Mouse (Mus musculus) stomach, embryonic 16.5 days (tissue): ENCODE results near the gene Fryl. TPM values are rescaled to one million over a fixed set of nuclear protein-coding genes. Genes with fewer than 3 reads are reported as not detected.

ENCODE experiments used
- ATAC-seq: fragments of 200-750 bp; cut with Nextera tagmentation; 2 replicates; pipeline ENCODE4 v1.8.0; 2017; ENCODE audit warnings: moderate number of reproducible peaks, moderate TSS enrichment; ENCODE audit not compliant: insufficient read depth, low FRiP score
- H3K27ac ChIP-seq: fragments of 300-500 bp; sonication (generic); 2 replicates; pipeline ENCODE4 v1.5.1; 2014; ENCODE audit warnings: low read length
- H3K27me3 ChIP-seq: fragments of 300-500 bp; sonication (generic); 2 replicates; pipeline ENCODE4 v1.6.1; 2014; ENCODE audit warnings: low read length, control low read depth, mixed read lengths; ENCODE audit not compliant: control insufficient read depth, insufficient read depth
- H3K36me3 ChIP-seq: fragments of 300-500 bp; sonication (generic); 2 replicates; pipeline ENCODE4 v1.6.1; 2014; ENCODE audit warnings: low read length; ENCODE audit not compliant: control insufficient read depth, insufficient read depth
- H3K4me1 ChIP-seq: fragments of 300-500 bp; sonication (generic); 2 replicates; pipeline ENCODE4 v1.6.1; 2014; ENCODE audit warnings: low read length, control low read depth, mixed read lengths; ENCODE audit not compliant: control insufficient read depth, insufficient read depth
- H3K4me2 ChIP-seq: fragments of 300-500 bp; sonication (generic); 2 replicates; pipeline ENCODE4 v1.6.1; 2014; ENCODE audit warnings: low read depth, low read length, mixed read lengths
- H3K4me3 ChIP-seq: fragments of 300-500 bp; sonication (generic); replicated peaks from 2 replicates; pipeline ENCODE4 v1.5.1; 2014; ENCODE audit warnings: mild to moderate bottlenecking, low read length
- H3K9ac ChIP-seq: fragments of 300-500 bp; sonication (generic); 2 replicates; pipeline ENCODE4 v1.6.1; 2014; ENCODE audit warnings: low read length
- H3K9me3 ChIP-seq: fragments of 300-500 bp; sonication (generic); replicated peaks from 2 replicates; pipeline ENCODE4 v1.6.1; 2016; ENCODE audit warnings: low read length, control low read depth; ENCODE audit not compliant: control insufficient read depth
- WGBS: fragments of 180-500 bp; shearing (Covaris S2); extraction: QIAGEN DNeasy Blood & Tissue Kit; methylation state at CpG from one replicate; pipeline ENCODE4 v1.1.7; 2014; 5-methylcytosine and 5-hydroxymethylcytosine counted together
- polyA plus RNA-seq: library from polyadenylated mRNA; unstranded; fragments of >200 nt; fragmentation: Nextera tagmentation; extraction: Ambion mirVana; gene quantifications from 2 replicates; pipeline ENCODE4 v1.2.1, GENCODE M21; 2015

Fryl gene
- polyA plus RNA-seq, 1 experiment from 2014 or later = 31.6 TPM

DNA sequence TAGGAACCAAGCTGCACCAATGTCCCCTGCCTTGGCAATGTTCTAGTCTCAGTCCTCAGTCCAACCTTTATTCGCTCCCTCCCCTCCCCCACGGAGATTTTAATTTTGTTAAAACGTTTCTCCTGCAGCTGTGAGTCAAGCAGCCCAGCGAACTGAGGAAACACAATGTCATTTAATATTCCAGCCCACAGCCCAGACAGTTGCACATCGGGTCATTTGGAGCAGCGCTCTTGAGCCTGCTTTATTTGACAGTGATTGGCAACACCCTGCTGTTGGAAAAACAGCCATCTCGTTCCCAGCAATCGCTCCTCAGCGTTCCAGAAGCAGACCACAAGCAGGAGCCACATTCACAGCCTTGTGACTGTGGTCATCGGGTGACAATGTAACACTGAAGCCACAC, 261.0 kb downstream of the Fryl start:
- Histone ChIP-seq H3K4me2 (no peak overlapping the region), H3K36me3 (no peaks in the 10 kb centered on the region), H3K4me1 (no peaks in the 10 kb centered on the region), H3K9ac (no peak overlapping the region), H3K9me3 (no peaks in the 10 kb centered on the region), H3K4me3 (no peak overlapping the region), H3K27ac (no peak overlapping the region), H3K27me3 (no peaks in the 10 kb centered on the region)
- 43% methylated on average over 10 of the region's 10 CpGs for WGBS
- no peak for ATAC-seq

DNA sequence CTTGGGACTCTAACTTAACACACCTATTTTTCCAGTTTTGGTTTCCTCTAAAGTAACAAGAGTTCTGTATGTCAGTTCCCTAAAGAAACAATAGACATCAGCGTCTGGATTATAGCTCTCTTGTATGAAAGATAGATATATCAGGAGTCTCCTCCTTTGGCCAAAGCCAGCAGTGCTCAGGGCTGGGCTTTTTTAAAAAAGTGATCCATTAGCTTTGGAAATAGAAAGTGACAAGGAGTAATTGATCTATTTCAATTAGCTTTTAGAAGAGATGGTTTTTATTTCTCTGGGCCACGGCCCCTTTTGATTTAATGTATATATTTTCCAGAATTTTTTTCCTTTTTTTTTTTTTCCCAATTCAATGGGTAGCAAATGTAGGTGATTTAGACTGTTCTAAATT, 261.5 kb downstream of the Fryl start:
- Histone ChIP-seq H3K4me2 (no peak overlapping the region), H3K36me3 (no peaks in the 10 kb centered on the region), H3K9me3 (no peaks in the 10 kb centered on the region), H3K9ac (no peak overlapping the region), H3K4me3 (no peak overlapping the region), H3K27me3 (no peaks in the 10 kb centered on the region), H3K27ac (no peak overlapping the region), H3K4me1 (no peaks in the 10 kb centered on the region)
- 53% methylated on average over 2 of the region's 2 CpGs for WGBS
- no peak for ATAC-seq

DNA sequence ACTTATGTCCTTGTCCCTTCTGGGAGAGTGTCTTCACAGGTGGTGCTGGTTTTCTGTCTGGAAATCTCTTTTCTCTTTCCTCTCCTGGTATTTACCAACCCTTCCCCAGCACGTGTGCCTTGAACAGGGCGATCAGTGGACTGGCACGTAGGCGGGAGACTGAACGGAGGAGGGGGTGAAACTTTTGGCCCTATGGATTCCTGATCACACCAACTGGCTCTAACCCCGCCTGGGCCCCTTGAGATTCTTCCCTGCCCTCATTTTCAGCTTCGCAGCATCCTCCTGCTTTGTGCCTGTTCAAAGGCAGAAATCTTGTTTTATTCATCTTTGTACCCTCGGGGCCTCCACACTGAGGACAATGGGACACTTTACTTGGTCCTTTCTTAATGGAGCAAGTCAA, 262.0 kb downstream of the Fryl start:
- WGBS = 69% methylated on average over 8 of the region's 8 CpGs
- no peaks in the 10 kb centered on the region for H3K36me3 ChIP-seq
- ATAC-seq = no peak

DNA sequence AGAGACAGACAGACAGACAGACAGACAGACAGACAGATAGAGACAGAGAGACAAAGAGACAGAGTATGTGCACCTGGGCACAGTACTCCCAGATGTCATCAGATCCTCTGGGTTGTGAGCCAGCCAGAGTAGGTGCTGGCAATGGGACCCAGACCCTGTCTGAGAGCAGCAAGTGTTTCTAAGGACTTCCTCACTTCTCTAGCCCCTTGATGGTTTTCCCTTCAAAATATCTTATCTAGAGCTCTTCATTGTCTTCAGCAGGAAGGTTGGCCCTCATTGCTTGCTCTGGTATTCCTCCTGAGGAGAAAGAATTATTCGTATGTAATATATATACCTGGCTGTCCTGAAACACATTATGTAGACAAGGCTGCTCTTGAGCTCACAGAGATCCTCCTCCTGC, 263.9 kb downstream of the Fryl start:
- ATAC-seq = no peak
- 74% methylated on average over 1 of the region's 1 CpGs for WGBS
- H3K4me2 ChIP-seq = no peak overlapping the region

More for the DNA sequence above, 262.0 kb downstream of the Fryl start:
- no peak overlapping the region for H3K4me2 ChIP-seq
- H3K4me3 ChIP-seq = no peak overlapping the region
- no peak overlapping the region for H3K9ac ChIP-seq
- H3K27me3 ChIP-seq = no peaks in the 10 kb centered on the region
- H3K4me1 ChIP-seq = no peaks in the 10 kb centered on the region
- no peak overlapping the region for H3K27ac ChIP-seq
- H3K9me3 ChIP-seq = no peaks in the 10 kb centered on the region

DNA sequence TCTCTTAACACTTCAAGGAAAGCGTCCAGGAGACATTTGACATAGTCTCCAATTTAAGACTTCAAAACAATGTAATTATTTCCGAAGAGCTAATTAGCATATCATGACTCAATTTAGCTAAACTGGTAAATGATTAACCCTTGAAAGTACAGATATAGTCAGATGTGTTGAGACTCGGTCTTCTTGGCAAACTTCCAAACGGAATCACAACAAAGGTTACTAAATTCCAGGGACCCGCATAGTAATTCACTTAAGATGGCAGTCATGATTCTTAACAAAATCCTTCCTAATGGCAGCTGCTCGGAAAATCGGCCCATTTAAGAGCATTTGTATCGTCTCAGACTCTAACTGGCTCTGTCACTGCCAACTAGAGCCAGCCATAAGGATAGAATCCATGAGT, 266.7 kb downstream of the Fryl start:
- H3K4me2 ChIP-seq = no peak overlapping the region
- no peaks in the 10 kb centered on the region for H3K36me3 ChIP-seq
- H3K27ac ChIP-seq = no peak overlapping the region
- WGBS = 65% methylated on average over 8 of the region's 8 CpGs
- ATAC-seq = no peak
- no peaks in the 10 kb centered on the region for H3K27me3 ChIP-seq
- H3K9ac ChIP-seq = no peak overlapping the region
- H3K4me1 ChIP-seq = no peaks in the 10 kb centered on the region
- no peaks in the 10 kb centered on the region for H3K9me3 ChIP-seq
- H3K4me3 ChIP-seq = no peak overlapping the region

More for the DNA sequence above, 263.9 kb downstream of the Fryl start:
- no peaks in the 10 kb centered on the region for H3K36me3 ChIP-seq
- H3K9me3 ChIP-seq = no peaks in the 10 kb centered on the region
- no peak overlapping the region for H3K4me3 ChIP-seq
- no peaks in the 10 kb centered on the region for H3K4me1 ChIP-seq
- H3K9ac ChIP-seq = no peak overlapping the region
- no peaks in the 10 kb centered on the region for H3K27me3 ChIP-seq
- H3K27ac ChIP-seq = no peak overlapping the region

DNA sequence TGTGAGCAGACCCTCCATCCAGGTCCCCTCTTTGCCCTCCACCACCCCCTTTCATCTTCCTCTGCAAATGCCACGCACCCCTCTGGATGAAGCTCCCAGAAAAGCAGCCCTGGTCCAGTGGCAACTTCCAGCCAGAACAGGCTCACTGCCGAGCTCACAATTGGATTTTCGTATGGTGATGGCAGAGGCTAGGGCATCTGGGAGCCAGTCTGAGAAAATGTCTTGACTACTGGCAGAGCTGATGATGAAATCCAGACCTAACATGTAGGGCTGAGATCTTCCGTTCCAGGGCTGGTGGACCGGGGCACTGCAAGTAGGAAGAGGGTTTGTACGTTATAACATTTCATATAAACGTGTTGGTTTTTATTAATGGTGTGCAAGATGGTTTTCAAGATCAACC, 268.6 kb downstream of the Fryl start:
- Histone ChIP-seq H3K4me3 (no peak overlapping the region), H3K9me3 (no peaks in the 10 kb centered on the region), H3K4me1 (no peaks in the 10 kb centered on the region; the same call in 1 of the 2 replicates), H3K27me3 (no peaks in the 10 kb centered on the region), H3K36me3 (no peaks in the 10 kb centered on the region), H3K4me2 (no peak overlapping the region), H3K27ac (no peak overlapping the region), H3K9ac (no peak overlapping the region)
- ATAC-seq = no peak
- 72% methylated on average over 7 of the region's 7 CpGs for WGBS

DNA sequence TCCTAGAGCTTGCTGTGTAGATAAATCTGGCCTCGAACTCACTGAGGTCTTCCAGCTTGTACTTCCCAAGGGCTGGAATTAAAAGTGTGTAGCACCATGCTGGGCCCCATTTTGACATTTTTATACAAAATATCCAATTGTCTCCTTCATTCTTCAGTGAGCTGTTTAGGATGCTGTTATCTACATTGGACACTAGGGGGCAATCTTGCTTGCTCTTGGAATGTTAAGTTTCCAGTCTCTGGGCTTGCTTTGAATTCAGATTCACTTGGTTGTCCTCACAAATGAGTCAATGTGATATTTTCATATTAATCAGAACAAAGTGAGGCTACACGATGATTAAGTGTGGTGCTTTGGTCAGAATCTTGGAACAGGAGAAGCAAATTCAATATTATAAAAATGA, 272.3 kb downstream of the Fryl start:
- H3K9me3 ChIP-seq = no peaks in the 10 kb centered on the region
- WGBS = 6% methylated on average over 2 of the region's 2 CpGs

DNA sequence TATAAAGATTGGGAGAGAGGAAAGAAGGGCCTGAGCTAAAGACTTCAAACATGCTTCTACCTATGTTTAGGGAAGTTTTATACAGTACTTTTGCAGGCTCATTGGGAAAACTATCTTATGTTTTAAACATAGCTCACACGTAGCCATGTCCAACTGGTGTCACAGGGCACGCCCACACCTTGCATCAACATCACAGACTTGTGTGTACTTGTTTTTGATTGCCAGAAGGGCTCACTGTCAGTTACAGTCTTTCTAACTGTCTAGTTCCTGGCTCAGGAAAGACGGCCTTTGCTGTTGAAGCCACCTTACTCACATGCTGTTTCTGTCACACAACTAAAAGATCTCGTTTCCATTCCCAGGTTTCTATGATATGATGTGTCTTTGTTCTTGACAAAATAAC, 279.9 kb downstream of the Fryl start:
- Histone ChIP-seq H3K4me3 (no peak overlapping the region), H3K27me3 (no peaks in the 10 kb centered on the region), H3K36me3 (0 out of 2 replicates have a peak, but pooled peaks cover 3% of the 10 kb centered on the region), H3K27ac (no peak overlapping the region), H3K4me1 (0 out of 2 replicates have a peak, but pooled peaks cover 6% of the 10 kb centered on the region), H3K9me3 (no peaks in the 10 kb centered on the region), H3K9ac (no peak overlapping the region), H3K4me2 (no peak overlapping the region)
- WGBS = 80% methylated on average over 4 of the region's 4 CpGs
- no peak for ATAC-seq

More for the DNA sequence above, 272.3 kb downstream of the Fryl start:
- 0 out of 2 replicates have a peak, but pooled peaks cover 3% of the 10 kb centered on the region for H3K36me3 ChIP-seq
- no peaks in the 10 kb centered on the region for H3K27me3 ChIP-seq
- no peak for ATAC-seq
- H3K9ac ChIP-seq = no peak overlapping the region
- no peak overlapping the region for H3K27ac ChIP-seq
- no peak overlapping the region for H3K4me3 ChIP-seq
- H3K4me2 ChIP-seq = no peak overlapping the region
- H3K4me1 ChIP-seq = no peaks in the 10 kb centered on the region; the same call in 1 of the 2 replicates

DNA sequence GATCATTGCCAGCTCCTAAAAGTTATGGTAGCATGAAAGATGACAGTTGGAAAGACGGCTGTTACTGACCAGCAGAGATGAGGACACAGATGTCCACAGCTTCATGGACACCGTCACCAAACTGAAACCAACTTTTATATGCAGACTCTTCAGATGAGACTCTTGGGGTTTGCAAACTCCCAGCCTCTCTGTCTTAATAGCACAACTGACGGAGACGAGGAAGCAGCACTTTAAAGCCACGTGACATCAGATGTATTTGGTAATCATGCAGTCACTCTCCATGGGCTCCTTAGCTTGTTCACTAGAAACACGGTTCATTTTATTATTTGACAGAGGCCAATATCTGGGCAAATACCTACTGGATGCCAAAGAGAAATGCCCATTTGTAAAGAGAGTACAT, 280.4 kb downstream of the Fryl start:
- no peaks in the 10 kb centered on the region for H3K27me3 ChIP-seq
- no peaks in the 10 kb centered on the region for H3K9me3 ChIP-seq
- H3K4me2 ChIP-seq = no peak overlapping the region
- WGBS = 89% methylated on average over 6 of the region's 6 CpGs
- no peak overlapping the region for H3K4me3 ChIP-seq
- 0 out of 2 replicates have a peak, but pooled peaks cover 3% of the 10 kb centered on the region for H3K36me3 ChIP-seq
- no peak overlapping the region for H3K27ac ChIP-seq
- no peak for ATAC-seq
- H3K9ac ChIP-seq = no peak overlapping the region
- H3K4me1 ChIP-seq = 0 out of 2 replicates have a peak, but pooled peaks cover 6% of the 10 kb centered on the region

DNA sequence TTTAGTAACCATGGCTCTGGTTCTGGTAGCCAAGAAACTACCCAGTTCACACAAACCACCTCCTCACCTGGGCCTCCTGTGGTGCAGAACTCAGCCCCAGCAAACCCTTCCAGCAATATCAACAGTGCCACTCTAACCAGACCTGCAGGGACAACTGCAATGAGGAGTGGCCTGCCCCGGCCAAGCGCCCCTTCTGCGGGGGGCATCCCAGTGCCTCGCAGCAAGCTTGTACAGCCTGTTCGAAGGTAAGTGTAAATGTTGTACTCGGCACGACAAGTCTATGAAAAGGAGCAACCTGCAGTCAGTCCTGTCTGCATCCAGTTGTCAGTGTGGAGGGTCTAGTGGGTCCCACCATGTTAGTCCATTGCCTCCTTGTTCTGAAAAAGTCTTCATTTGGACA, 281.8 kb downstream of the Fryl start, which contains the start of gene Gm10135:
Gene Gm10135, minus strand, starts transcription at position 101 of the 400 bp plus-strand sequence.
- whole genome bisulfite sequencing = 93% methylated on average over 7 of the region's 7 CpGs
- H3K27me3 ChIP-seq = no peaks in the 10 kb centered on the region
- no peak for ATAC-seq

More for the DNA sequence above, 281.8 kb downstream of the Fryl start, which contains the start of gene Gm10135:
- H3K27ac ChIP-seq = no peak within 1 kb of the TSS
- H3K9ac ChIP-seq = no peak within 1 kb of the TSS
- no peaks in the 10 kb centered on the region for H3K36me3 ChIP-seq
- H3K4me3 ChIP-seq = no peak within 1 kb of the TSS
- no peaks in the 10 kb centered on the region for H3K9me3 ChIP-seq
- no peak within 1 kb of the TSS for H3K4me2 ChIP-seq
- 0 out of 2 replicates have a peak, but pooled peaks cover 6% of the 10 kb centered on the region for H3K4me1 ChIP-seq
